Mouse (Mus musculus) liver, embryonic 16.5 days (tissue): ENCODE results near the gene Cd5. TPM values are rescaled to one million over a fixed set of nuclear protein-coding genes. Genes with fewer than 3 reads are reported as not detected.

Experiments
- ATAC-seq: fragments of 200-750 bp; cut with Nextera tagmentation; 2 replicates; pipeline ENCODE4 v1.8.0; 2017; ENCODE audit warnings: low read depth, mild to moderate bottlenecking, moderate number of reproducible peaks, moderate library complexity
- H3K27ac ChIP-seq: fragments of 300-500 bp; sonication (generic); 2 replicates; pipeline ENCODE4 v1.5.1; 2014; ENCODE audit warnings: mild to moderate bottlenecking, low read length
- H3K27me3 ChIP-seq: fragments of 300-500 bp; sonication (generic); 2 replicates; pipeline ENCODE4 v1.6.1; 2014; ENCODE audit warnings: low read depth, low read length, mixed read lengths; ENCODE audit not compliant: control insufficient read depth, insufficient read depth
- H3K36me3 ChIP-seq: fragments of 300-500 bp; sonication (generic); 2 replicates; pipeline ENCODE4 v1.6.1; 2014; ENCODE audit warnings: mild to moderate bottlenecking; ENCODE audit not compliant: control insufficient read depth, insufficient read depth
- H3K4me1 ChIP-seq: fragments of 300-500 bp; sonication (generic); 2 replicates; pipeline ENCODE4 v1.6.1; 2014; ENCODE audit warnings: low read depth, low read length, mixed read lengths; ENCODE audit not compliant: control insufficient read depth
- H3K4me2 ChIP-seq: fragments of 300-500 bp; sonication (generic); 2 replicates; pipeline ENCODE4 v1.6.1; 2014; ENCODE audit warnings: low read depth, low read length, mixed read lengths
- H3K4me3 ChIP-seq: fragments of 300-500 bp; sonication (generic); 2 replicates; pipeline ENCODE4 v1.5.1; 2014; ENCODE audit warnings: low read depth, mild to moderate bottlenecking, low read length
- H3K9ac ChIP-seq: fragments of 300-500 bp; sonication (generic); 2 replicates; pipeline ENCODE4 v1.6.1; 2014; ENCODE audit warnings: low read depth, low read length
- H3K9me3 ChIP-seq: fragments of 300-500 bp; sonication (generic); replicated peaks from 2 replicates; pipeline ENCODE4 v1.6.1; 2016; ENCODE audit warnings: low read length; ENCODE audit not compliant: control insufficient read depth
- WGBS: fragments of 180-500 bp; shearing (Covaris S2); extraction: QIAGEN DNeasy Blood & Tissue Kit; methylation state at CpG from one replicate; pipeline ENCODE4 v1.1.7; 2014; ENCODE audit not compliant: insufficient replicate concordance; 5-methylcytosine and 5-hydroxymethylcytosine counted together
- polyA plus RNA-seq: library from polyadenylated mRNA; unstranded; fragments of >200 nt; fragmentation: Nextera tagmentation; extraction: Ambion mirVana; gene quantifications from 2 replicates; pipeline ENCODE4 v1.2.1, GENCODE M21; 2015

Cd5 gene
- polyA plus RNA-seq, 1 experiment from 2014 or later: not detected

GRCm38 (mm10) chr19:10724629-10725363 lies 14.0 kb downstream of the Cd5 start:
- WGBS: 70% methylated on average over 13 of the region's 13 CpGs
- Histone ChIP-seq H3K27ac (no peak overlapping the region), H3K27me3 (no peaks in the 10 kb centered on the region; the same call in 1 of the 2 replicates), H3K4me1 (no peaks in the 10 kb centered on the region), H3K4me3 (no peak overlapping the region), H3K9ac (no peak overlapping the region), H3K4me2 (no peak overlapping the region), H3K36me3 (no peaks in the 10 kb centered on the region), H3K9me3 (no peaks in the 10 kb centered on the region)
- ATAC-seq: no peak

- H3K9ac ChIP-seq: no peak overlapping the region
- no peak overlapping the region for H3K27ac ChIP-seq
- H3K36me3 ChIP-seq: no peaks in the 10 kb centered on the region
- 47% methylated on average over 5 of the region's 5 CpGs for WGBS
- no peaks in the 10 kb centered on the region for H3K4me1 ChIP-seq
- no peak overlapping the region for H3K4me3 ChIP-seq
- H3K4me2 ChIP-seq: no peak overlapping the region
- H3K9me3 ChIP-seq: no peaks in the 10 kb centered on the region
- ATAC-seq: no peak
- no peaks in the 10 kb centered on the region; the same call in 1 of the 2 replicates for H3K27me3 ChIP-seq
Measured at GRCm38 (mm10) chr19:10723649-10724048, 15.2 kb downstream of the Cd5 start.

GRCm38 (mm10) chr19:10723084-10723483 lies 15.7 kb downstream of the Cd5 start:
- Histone ChIP-seq H3K4me3 (no peak overlapping the region), H3K4me1 (no peaks in the 10 kb centered on the region), H3K4me2 (no peak overlapping the region), H3K27me3 (no peaks in the 10 kb centered on the region; the same call in 1 of the 2 replicates), H3K9me3 (no peaks in the 10 kb centered on the region), H3K36me3 (no peaks in the 10 kb centered on the region), H3K9ac (no peak overlapping the region), H3K27ac (no peak overlapping the region)
- WGBS: 22% methylated on average over 13 of the region's 13 CpGs
- no peak for ATAC-seq

- WGBS: 23% methylated on average over 5 of the region's 5 CpGs
- no peak overlapping the region for H3K9ac ChIP-seq
- H3K36me3 ChIP-seq: no peaks in the 10 kb centered on the region
- ATAC-seq: no peak
- H3K9me3 ChIP-seq: no peaks in the 10 kb centered on the region
- no peak overlapping the region for H3K4me3 ChIP-seq
- H3K27me3 ChIP-seq: no peaks in the 10 kb centered on the region; the same call in 1 of the 2 replicates
- no peak overlapping the region for H3K4me2 ChIP-seq
- no peaks in the 10 kb centered on the region for H3K4me1 ChIP-seq
- no peak overlapping the region for H3K27ac ChIP-seq
Measured at GRCm38 (mm10) chr19:10721064-10721463, 17.7 kb downstream of the Cd5 start.

- H3K9me3 ChIP-seq: no peaks in the 10 kb centered on the region
Measured at GRCm38 (mm10) chr19:10720524-10720923, 18.3 kb downstream of the Cd5 start.

GRCm38 (mm10) chr19:10719751-10720150 lies 19.1 kb downstream of the Cd5 start:
- H3K27me3 ChIP-seq: no peaks in the 10 kb centered on the region; the same call in 1 of the 2 replicates
- H3K36me3 ChIP-seq: no peaks in the 10 kb centered on the region
- no peak overlapping the region for H3K4me3 ChIP-seq
- WGBS: 63% methylated on average over 2 of the region's 2 CpGs
- H3K9me3 ChIP-seq: no peaks in the 10 kb centered on the region
- no peak overlapping the region for H3K27ac ChIP-seq
- ATAC-seq: no peak
- no peaks in the 10 kb centered on the region for H3K4me1 ChIP-seq
- no peak overlapping the region for H3K4me2 ChIP-seq
- no peak overlapping the region for H3K9ac ChIP-seq

More at GRCm38 (mm10) chr19:10720524-10720923, 18.3 kb downstream of the Cd5 start:
- Histone ChIP-seq H3K4me3 (no peak overlapping the region), H3K9ac (no peak overlapping the region), H3K36me3 (no peaks in the 10 kb centered on the region), H3K4me2 (no peak overlapping the region), H3K27me3 (no peaks in the 10 kb centered on the region; the same call in 1 of the 2 replicates), H3K27ac (no peak overlapping the region), H3K4me1 (no peaks in the 10 kb centered on the region)
- WGBS: 22% methylated on average over 3 of the region's 3 CpGs
- no peak for ATAC-seq

GRCm38 (mm10) chr19:10718251-10718775 lies 20.5 kb downstream of the Cd5 start:
- no peak for ATAC-seq
- H3K4me1 ChIP-seq: no peaks in the 10 kb centered on the region
- no peak overlapping the region for H3K27ac ChIP-seq
- no peaks in the 10 kb centered on the region for H3K9me3 ChIP-seq
- H3K9ac ChIP-seq: no peak overlapping the region
- no peaks in the 10 kb centered on the region; the same call in 1 of the 2 replicates for H3K27me3 ChIP-seq
- 51% methylated on average over 7 of the region's 7 CpGs for WGBS
- H3K36me3 ChIP-seq: peaks cover 5% of the 10 kb centered on the region; the same call in 1 of the 2 replicates
- no peak overlapping the region for H3K4me2 ChIP-seq
- H3K4me3 ChIP-seq: no peak overlapping the region

- Histone ChIP-seq H3K27me3 (no peaks in the 10 kb centered on the region), H3K9me3 (no peaks in the 10 kb centered on the region), H3K9ac (no peak overlapping the region), H3K4me1 (no peaks in the 10 kb centered on the region), H3K27ac (no peak overlapping the region), H3K4me3 (no peak overlapping the region), H3K4me2 (no peak overlapping the region), H3K36me3 (peaks cover 18% of the 10 kb centered on the region)
- ATAC-seq: no peak
- WGBS: 65% methylated on average over 6 of the region's 6 CpGs
Measured at GRCm38 (mm10) chr19:10715476-10715875, 23.3 kb downstream of the Cd5 start.
